Mouse (Mus musculus): Measurements from ENCODE around the gene Dock4. TPM values are rescaled to one million over a fixed set of nuclear protein-coding genes. Genes with fewer than 3 reads are reported as not detected.

Dock4 gene
- polyA plus RNA-seq, 2 experiments, result 7.7 to 12.2 TPM

DNA sequence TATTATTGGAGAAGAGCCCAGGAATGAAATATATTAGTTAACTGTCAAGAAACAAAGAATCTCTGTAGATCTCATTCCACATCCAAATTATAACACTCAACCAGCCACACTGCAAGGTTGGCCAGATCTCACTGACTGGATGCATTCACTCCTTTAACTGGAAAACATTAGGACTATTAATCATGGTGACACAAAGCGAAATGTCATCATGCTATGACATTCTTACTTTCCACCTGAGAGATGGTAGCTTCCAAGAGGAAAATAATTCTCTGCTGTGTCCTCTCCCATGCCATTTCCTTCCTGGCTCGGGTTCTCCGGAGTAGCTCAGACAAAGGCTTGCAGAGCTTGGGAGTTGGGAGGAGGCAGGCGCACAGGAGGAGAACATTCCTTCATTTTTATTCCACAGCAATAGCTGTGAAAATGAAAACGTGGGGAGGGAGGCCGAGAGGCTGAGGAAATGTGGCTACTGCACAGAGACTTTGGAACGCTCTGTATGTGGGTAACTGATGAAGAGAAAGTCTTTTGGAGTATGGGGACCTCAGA, 17.0 kb downstream of the Dock4 start:
- Histone ChIP-seq H3K36me3 (ENCODE audit: control insufficient read depth, insufficient read depth, low read length) (no peaks in the 10 kb centered on the region), H3K4me1 (ENCODE audit: control insufficient read depth, insufficient read depth, low read length) (peaks cover 15% of the 10 kb centered on the region; the same call in 1 of the 2 replicates), H3K4me2 (replicated peaks; ENCODE audit: low read depth, low read length, severe bottlenecking) (no peak overlapping the region), H3K27ac (replicated peaks; ENCODE audit: low read depth, low read length) (0 out of 2 replicates have a peak overlapping the region, but pooled peaks have one; percentile 21), H3K9me3 (ENCODE audit: control insufficient read depth, low read length) (no peaks in the 10 kb centered on the region), H3K4me3 (replicated peaks; ENCODE audit: low read length) (no peak overlapping the region), H3K9ac (ENCODE audit: low read depth, low read length, severe bottlenecking) (no peak overlapping the region), H3K27me3 (ENCODE audit: control insufficient read depth, insufficient read depth, low read length) (no peaks in the 10 kb centered on the region)
- no peak for TF ChIP-seq POLR2A (IDR thresholded peaks at IDR 0.05; ENCODE audit: borderline replicate concordance, extremely low read depth, insufficient read depth, insufficient read length)
- ATAC-seq (ENCODE audit: low FRiP score, low read depth) (no peak), DNase-seq (ENCODE audit: low spot score) (no peak)
- WGBS, result 55% methylated on average over 7 of the region's 7 CpGs

DNA sequence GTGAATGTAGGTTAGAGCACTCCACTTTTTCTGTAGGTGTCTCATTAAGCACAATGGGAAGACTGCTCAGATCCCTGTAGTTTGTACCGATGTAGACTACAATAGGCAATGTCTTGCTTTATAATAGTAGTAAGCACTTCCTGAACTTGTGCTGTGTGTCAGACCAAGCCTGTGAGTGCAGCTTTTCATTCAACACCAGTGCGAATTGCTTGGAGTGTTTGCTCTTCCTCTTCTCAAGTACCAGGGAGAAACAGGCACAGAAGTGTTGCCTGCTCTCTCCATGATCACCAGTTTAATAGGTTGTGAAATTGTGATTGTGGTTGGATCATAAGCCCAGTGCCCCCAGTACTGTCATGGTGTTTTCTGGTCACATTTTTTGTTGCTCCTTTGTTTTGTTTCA, 18.1 kb downstream of the Dock4 start:
- Histone ChIP-seq H3K4me1 (ENCODE audit: control insufficient read depth, insufficient read depth, low read length) (peaks cover 15% of the 10 kb centered on the region; the same call in 1 of the 2 replicates), H3K36me3 (ENCODE audit: control insufficient read depth, insufficient read depth, low read length) (no peaks in the 10 kb centered on the region), H3K27me3 (ENCODE audit: control insufficient read depth, insufficient read depth, low read length) (no peaks in the 10 kb centered on the region), H3K9ac (ENCODE audit: low read depth, low read length, severe bottlenecking) (no peak overlapping the region), H3K4me3 (replicated peaks; ENCODE audit: low read length) (no peak overlapping the region), H3K4me2 (replicated peaks; ENCODE audit: low read depth, low read length, severe bottlenecking) (no peak overlapping the region), H3K27ac (replicated peaks; ENCODE audit: low read depth, low read length) (no peak overlapping the region), H3K9me3 (ENCODE audit: control insufficient read depth, low read length) (no peaks in the 10 kb centered on the region)
- no peak for ATAC-seq (ENCODE audit: low FRiP score, low read depth)
- no peak for DNase-seq (ENCODE audit: low spot score)
- TF ChIP-seq POLR2A (IDR thresholded peaks at IDR 0.05; ENCODE audit: borderline replicate concordance, extremely low read depth, insufficient read depth, insufficient read length), result no peak
- WGBS, result 58% methylated on average over 2 of the region's 2 CpGs

DNA sequence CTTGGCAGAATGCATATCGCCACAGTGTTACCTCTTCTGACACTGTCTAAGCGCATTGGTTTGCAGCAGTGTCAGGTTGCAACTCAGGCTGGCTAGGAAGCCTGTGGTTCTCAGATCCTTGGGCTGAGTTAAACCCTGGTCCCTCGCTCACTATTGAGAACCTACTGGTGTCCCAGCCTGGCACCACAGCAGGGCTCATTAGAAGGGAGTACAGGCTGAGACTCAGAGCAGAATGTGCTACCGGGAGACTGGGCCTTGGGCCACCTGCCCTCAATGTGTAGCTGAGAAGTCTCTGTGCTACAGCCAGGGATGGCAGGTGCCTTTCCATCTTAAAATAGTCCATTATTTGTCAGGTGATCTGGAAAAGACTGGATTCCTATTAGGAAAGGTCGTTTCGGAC, 18.5 kb downstream of the Dock4 start:
- Histone ChIP-seq H3K27ac (replicated peaks; ENCODE audit: low read depth, low read length) (no peak overlapping the region), H3K9me3 (ENCODE audit: control insufficient read depth, low read length) (no peaks in the 10 kb centered on the region), H3K4me1 (ENCODE audit: control insufficient read depth, insufficient read depth, low read length) (peaks cover 15% of the 10 kb centered on the region; the same call in 1 of the 2 replicates), H3K4me2 (replicated peaks; ENCODE audit: low read depth, low read length, severe bottlenecking) (no peak overlapping the region), H3K4me3 (replicated peaks; ENCODE audit: low read length) (no peak overlapping the region), H3K9ac (ENCODE audit: low read depth, low read length, severe bottlenecking) (no peak overlapping the region), H3K27me3 (ENCODE audit: control insufficient read depth, insufficient read depth, low read length) (no peaks in the 10 kb centered on the region), H3K36me3 (ENCODE audit: control insufficient read depth, insufficient read depth, low read length) (no peaks in the 10 kb centered on the region)
- DNase-seq (ENCODE audit: low spot score), result no peak
- ATAC-seq (ENCODE audit: low FRiP score, low read depth), result no peak
- TF ChIP-seq POLR2A (IDR thresholded peaks at IDR 0.05; ENCODE audit: borderline replicate concordance, extremely low read depth, insufficient read depth, insufficient read length), result no peak
- WGBS, result 38% methylated on average over 6 of the region's 6 CpGs

DNA sequence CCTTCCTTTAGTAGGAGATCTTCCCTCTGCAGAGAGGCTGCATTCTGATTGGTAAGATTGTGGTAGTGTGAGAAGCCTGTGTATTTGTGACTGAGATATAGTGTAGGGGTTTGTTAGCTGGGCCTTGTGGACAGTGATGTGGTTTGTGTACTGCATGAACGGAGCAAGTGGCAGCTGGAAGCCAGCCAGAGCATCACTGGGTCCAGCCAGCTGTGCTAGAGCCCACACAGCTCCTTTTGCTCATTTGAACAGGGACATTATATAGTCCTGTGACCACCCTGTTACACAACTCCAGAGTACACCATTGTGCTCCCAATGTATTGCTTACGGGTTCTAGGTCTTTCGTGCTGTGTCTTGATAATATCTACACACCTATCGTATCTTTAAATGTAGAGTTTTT, 22.5 kb downstream of the Dock4 start:
- no peak for ATAC-seq (ENCODE audit: low FRiP score, low read depth)
- Histone ChIP-seq H3K27me3 (ENCODE audit: control insufficient read depth, insufficient read depth, low read length) (no peaks in the 10 kb centered on the region), H3K9ac (ENCODE audit: low read depth, low read length, severe bottlenecking) (no peak overlapping the region), H3K9me3 (ENCODE audit: control insufficient read depth, low read length) (no peaks in the 10 kb centered on the region), H3K27ac (replicated peaks; ENCODE audit: low read depth, low read length) (no peak overlapping the region), H3K4me1 (ENCODE audit: control insufficient read depth, insufficient read depth, low read length) (peaks cover 22% of the 10 kb centered on the region), H3K4me3 (replicated peaks; ENCODE audit: low read length) (no peak overlapping the region), H3K36me3 (ENCODE audit: control insufficient read depth, insufficient read depth, low read length) (no peaks in the 10 kb centered on the region), H3K4me2 (replicated peaks; ENCODE audit: low read depth, low read length, severe bottlenecking) (no peak overlapping the region)
- no peak for TF ChIP-seq POLR2A (IDR thresholded peaks at IDR 0.05; ENCODE audit: borderline replicate concordance, extremely low read depth, insufficient read depth, insufficient read length)
- WGBS, result 81% methylated on average over 4 of the region's 4 CpGs
- DNase-seq (ENCODE audit: low spot score), result no peak

DNA sequence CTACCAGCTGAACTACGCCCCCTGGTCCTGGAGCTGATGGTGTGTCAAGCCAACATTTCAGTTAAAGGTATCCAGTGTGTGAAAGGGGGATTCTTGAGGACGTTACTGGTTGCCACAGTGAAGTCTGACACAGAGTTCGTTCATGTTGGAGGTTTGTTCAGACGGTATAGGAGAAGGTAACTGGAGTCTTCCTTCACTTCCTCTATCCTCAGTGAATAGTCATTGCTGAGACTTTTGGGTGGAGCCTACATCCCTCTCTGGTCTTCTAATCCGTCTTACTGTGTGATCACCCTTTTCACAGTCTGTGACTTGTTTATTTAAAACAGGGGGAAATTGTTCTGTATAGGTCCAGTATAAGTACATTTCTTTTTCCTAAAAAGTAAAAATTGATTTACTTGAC, 23.3 kb downstream of the Dock4 start:
- Histone ChIP-seq H3K4me3 (replicated peaks; ENCODE audit: low read length) (no peak overlapping the region), H3K4me2 (replicated peaks; ENCODE audit: low read depth, low read length, severe bottlenecking) (no peak overlapping the region), H3K9me3 (ENCODE audit: control insufficient read depth, low read length) (no peaks in the 10 kb centered on the region), H3K27ac (replicated peaks; ENCODE audit: low read depth, low read length) (no peak overlapping the region), H3K27me3 (ENCODE audit: control insufficient read depth, insufficient read depth, low read length) (no peaks in the 10 kb centered on the region), H3K4me1 (ENCODE audit: control insufficient read depth, insufficient read depth, low read length) (peaks cover 19% of the 10 kb centered on the region), H3K36me3 (ENCODE audit: control insufficient read depth, insufficient read depth, low read length) (no peaks in the 10 kb centered on the region), H3K9ac (ENCODE audit: low read depth, low read length, severe bottlenecking) (no peak overlapping the region)
- DNase-seq (ENCODE audit: low spot score) (no peak), ATAC-seq (ENCODE audit: low FRiP score, low read depth) (no peak)
- no peak for TF ChIP-seq POLR2A (IDR thresholded peaks at IDR 0.05; ENCODE audit: borderline replicate concordance, extremely low read depth, insufficient read depth, insufficient read length)
- WGBS, result 81% methylated on average over 5 of the region's 5 CpGs

All from limb, embryonic 14.5 days (tissue).